Mouse (Mus musculus): ENCODE measurements at regions not wholly inside any gene's neighbourhood (a gene's known extent, or its start where the extent isn't known, plus 50 kb on each side); places are given as distances from the start of the nearest gene placed in this dataset.

DNA sequence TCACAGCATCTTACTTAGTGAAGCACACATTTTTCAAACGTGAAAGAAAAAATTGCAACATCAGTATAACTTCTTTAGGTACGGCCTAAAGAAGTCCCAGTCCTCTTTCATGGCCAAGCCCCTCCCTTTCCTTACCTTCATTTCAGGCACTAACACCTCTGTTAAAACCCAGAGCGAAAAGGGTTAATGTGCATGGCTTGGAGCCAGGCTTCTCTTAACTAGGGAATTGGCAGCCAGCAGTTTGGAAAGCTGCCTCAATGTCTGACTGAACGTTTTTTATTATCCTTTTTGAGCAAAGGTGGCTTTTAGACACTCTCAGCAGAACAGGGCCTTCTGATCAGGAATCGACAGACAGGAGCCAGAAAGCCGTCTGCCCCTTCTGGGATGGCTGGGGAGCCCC is 726.4 kb upstream of the Sox9 start:
- ATAC-seq (ENCODE audit: low FRiP score, low TSS enrichment), result no peak
- WGBS, result 35% methylated on average over 6 of the region's 6 CpGs
- Histone ChIP-seq H3K9me3 (ENCODE audit: control insufficient read depth, low read length) (no peaks in the 10 kb centered on the region), H3K9ac (ENCODE audit: low read length) (no peak overlapping the region), H3K4me2 (replicated peaks; ENCODE audit: low read depth) (no peak overlapping the region), H3K36me3 (ENCODE audit: control insufficient read depth, insufficient read depth, low read length) (no peaks in the 10 kb centered on the region), H3K4me3 (ENCODE audit: low read depth, low read length) (no peak overlapping the region), H3K27ac (replicated peaks) (no peak overlapping the region), H3K4me1 (replicated peaks; ENCODE audit: control insufficient read depth, insufficient read depth) (no peaks in the 10 kb centered on the region), H3K27me3 (ENCODE audit: control insufficient read depth, insufficient read depth, low read length) (no peaks in the 10 kb centered on the region)
- no peak for DNase-seq (ENCODE audit: low spot score)
- TF ChIP-seq EP300 (optimal IDR thresholded peaks at IDR 0.05), result no peak
- TF ChIP-seq CTCF (IDR thresholded peaks at IDR 0.05; ENCODE audit: low read depth), result no peak

DNA sequence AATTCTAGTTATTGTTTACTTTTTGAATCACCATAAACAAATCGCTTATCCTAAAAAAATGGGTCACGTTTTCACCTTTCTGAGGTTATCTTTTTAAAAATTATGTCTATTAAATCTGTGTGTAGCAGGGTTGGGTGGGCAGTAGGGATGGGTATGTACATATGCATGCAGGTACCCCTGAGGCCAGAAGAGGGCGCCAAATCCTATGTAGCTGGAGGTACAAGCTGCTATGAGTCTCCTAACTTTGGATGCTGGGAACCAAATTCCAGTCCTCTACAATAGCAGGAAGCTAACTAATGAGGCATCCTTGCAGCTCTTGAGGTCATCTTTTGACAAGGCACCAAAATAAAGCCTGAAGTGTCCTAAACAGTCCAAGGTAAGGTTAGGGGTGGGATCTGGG is 714.8 kb upstream of the Sox9 start:
- no peaks in the 10 kb centered on the region for H3K36me3 ChIP-seq (ENCODE audit: control insufficient read depth, insufficient read depth, low read length)
- H3K4me1 ChIP-seq (replicated peaks; ENCODE audit: control insufficient read depth, insufficient read depth), result no peaks in the 10 kb centered on the region
- no peak overlapping the region for H3K4me2 ChIP-seq (replicated peaks; ENCODE audit: low read depth)
- H3K27me3 ChIP-seq (ENCODE audit: control insufficient read depth, insufficient read depth, low read length), result no peaks in the 10 kb centered on the region
- no peak overlapping the region for H3K4me3 ChIP-seq (ENCODE audit: low read depth, low read length)
- TF ChIP-seq CTCF (IDR thresholded peaks at IDR 0.05; ENCODE audit: low read depth), result peak; percentile 46
- TF ChIP-seq EP300 (optimal IDR thresholded peaks at IDR 0.05), result no peak
- no peak overlapping the region for H3K27ac ChIP-seq (replicated peaks)
- DNase-seq (ENCODE audit: low spot score), result no peak
- H3K9ac ChIP-seq (ENCODE audit: low read length), result no peak overlapping the region
- 76% methylated on average over 3 of the region's 3 CpGs for WGBS
- no peaks in the 10 kb centered on the region for H3K9me3 ChIP-seq (ENCODE audit: control insufficient read depth, low read length)
- no peak for ATAC-seq (ENCODE audit: low FRiP score, low TSS enrichment)

DNA sequence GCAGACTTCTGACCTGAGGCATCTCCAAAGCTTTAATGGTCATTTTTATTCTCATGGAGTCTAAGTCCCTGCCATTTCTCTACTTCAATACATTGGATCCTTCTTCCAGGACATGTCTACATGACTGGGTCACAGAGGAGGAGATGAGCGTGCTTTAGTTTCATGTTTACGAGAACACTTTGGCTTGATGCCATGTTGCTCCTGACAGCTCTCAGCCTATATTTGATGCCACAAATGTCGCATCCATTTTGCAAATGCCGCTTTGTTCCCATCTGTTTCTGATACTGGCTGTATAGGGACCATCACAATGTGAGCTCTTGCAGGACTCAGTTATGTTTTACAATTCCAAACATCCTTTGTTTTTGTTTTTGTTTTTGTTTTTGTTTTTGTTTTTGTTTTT is 713.2 kb upstream of the Sox9 start:
- no peak overlapping the region for H3K4me2 ChIP-seq (replicated peaks; ENCODE audit: low read depth)
- no peaks in the 10 kb centered on the region for H3K4me1 ChIP-seq (replicated peaks; ENCODE audit: control insufficient read depth, insufficient read depth)
- no peaks in the 10 kb centered on the region for H3K27me3 ChIP-seq (ENCODE audit: control insufficient read depth, insufficient read depth, low read length)
- no peaks in the 10 kb centered on the region for H3K9me3 ChIP-seq (ENCODE audit: control insufficient read depth, low read length)
- no peaks in the 10 kb centered on the region for H3K36me3 ChIP-seq (ENCODE audit: control insufficient read depth, insufficient read depth, low read length)
- no peak overlapping the region for H3K27ac ChIP-seq (replicated peaks)
- no peak for ATAC-seq (ENCODE audit: low FRiP score, low TSS enrichment)
- H3K4me3 ChIP-seq (ENCODE audit: low read depth, low read length), result no peak overlapping the region
- DNase-seq (ENCODE audit: low spot score), result no peak
- no peak overlapping the region for H3K9ac ChIP-seq (ENCODE audit: low read length)
- TF ChIP-seq CTCF (IDR thresholded peaks at IDR 0.05; ENCODE audit: low read depth), result no peak
- 80% methylated on average over 4 of the region's 4 CpGs for WGBS

DNA sequence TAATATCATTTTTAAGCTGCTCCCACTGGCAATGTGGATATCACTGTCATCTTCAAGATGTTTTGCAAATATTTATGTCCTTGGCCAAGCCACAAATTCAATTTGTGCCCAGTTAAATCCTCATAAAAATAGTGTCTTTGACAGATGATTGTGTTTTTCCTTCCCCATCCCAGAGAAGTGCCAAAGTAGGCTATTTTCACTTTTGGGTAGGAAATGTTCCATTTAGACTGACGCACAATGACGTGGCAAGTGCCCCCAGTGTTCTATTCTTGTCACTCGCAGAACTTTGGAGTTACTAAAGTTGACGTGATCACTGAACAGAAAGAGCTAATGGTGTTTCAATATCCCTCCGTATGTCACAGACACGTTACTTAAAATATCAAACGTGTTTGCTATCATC is 710.5 kb upstream of the Sox9 start:
- TF ChIP-seq CTCF (IDR thresholded peaks at IDR 0.05; ENCODE audit: low read depth) (no peak), EP300 (optimal IDR thresholded peaks at IDR 0.05) (no peak)
- no peaks in the 10 kb centered on the region for H3K4me1 ChIP-seq (replicated peaks; ENCODE audit: control insufficient read depth, insufficient read depth)
- no peak overlapping the region for H3K9ac ChIP-seq (ENCODE audit: low read length)
- no peak overlapping the region for H3K4me2 ChIP-seq (replicated peaks; ENCODE audit: low read depth)
- no peak overlapping the region for H3K4me3 ChIP-seq (ENCODE audit: low read depth, low read length)
- no peak for ATAC-seq (ENCODE audit: low FRiP score, low TSS enrichment)
- H3K9me3 ChIP-seq (ENCODE audit: control insufficient read depth, low read length), result no peaks in the 10 kb centered on the region
- H3K27me3 ChIP-seq (ENCODE audit: control insufficient read depth, insufficient read depth, low read length), result no peaks in the 10 kb centered on the region
- DNase-seq (ENCODE audit: low spot score), result no peak
- H3K27ac ChIP-seq (replicated peaks), result no peak overlapping the region
- WGBS, result 81% methylated on average over 7 of the region's 7 CpGs
- no peaks in the 10 kb centered on the region for H3K36me3 ChIP-seq (ENCODE audit: control insufficient read depth, insufficient read depth, low read length)

DNA sequence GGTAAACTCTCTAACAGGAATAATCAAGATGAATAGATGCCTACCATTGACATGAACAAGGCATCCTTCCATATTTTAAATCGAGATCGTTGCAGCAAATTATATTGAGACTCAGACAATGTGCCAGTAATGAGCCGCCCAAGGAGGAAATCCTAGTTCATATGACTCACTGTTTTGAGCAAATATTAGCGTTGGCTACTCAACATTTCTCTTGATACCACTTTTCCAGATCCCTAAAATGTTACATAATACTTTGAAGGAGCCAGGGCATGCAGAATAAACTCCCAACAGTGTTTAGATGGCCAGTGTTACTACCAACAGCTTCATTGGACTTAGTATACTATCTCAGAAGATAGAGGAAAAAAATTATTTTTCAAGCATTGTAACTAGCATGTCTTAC is 700.6 kb upstream of the Sox9 start:
- Histone ChIP-seq H3K9me3 (ENCODE audit: control insufficient read depth, low read length) (no peaks in the 10 kb centered on the region), H3K4me3 (ENCODE audit: low read depth, low read length) (no peak overlapping the region), H3K27ac (replicated peaks) (no peak overlapping the region), H3K36me3 (ENCODE audit: control insufficient read depth, insufficient read depth, low read length) (no peaks in the 10 kb centered on the region), H3K4me1 (replicated peaks; ENCODE audit: control insufficient read depth, insufficient read depth) (no peaks in the 10 kb centered on the region), H3K9ac (ENCODE audit: low read length) (no peak overlapping the region), H3K4me2 (replicated peaks; ENCODE audit: low read depth) (no peak overlapping the region), H3K27me3 (ENCODE audit: control insufficient read depth, insufficient read depth, low read length) (no peaks in the 10 kb centered on the region)
- 57% methylated on average over 4 of the region's 4 CpGs for WGBS
- DNase-seq (ENCODE audit: low spot score), result no peak
- ATAC-seq (ENCODE audit: low FRiP score, low TSS enrichment), result no peak
- TF ChIP-seq EP300 (optimal IDR thresholded peaks at IDR 0.05), result no peak
- TF ChIP-seq CTCF (IDR thresholded peaks at IDR 0.05; ENCODE audit: low read depth), result no peak

DNA sequence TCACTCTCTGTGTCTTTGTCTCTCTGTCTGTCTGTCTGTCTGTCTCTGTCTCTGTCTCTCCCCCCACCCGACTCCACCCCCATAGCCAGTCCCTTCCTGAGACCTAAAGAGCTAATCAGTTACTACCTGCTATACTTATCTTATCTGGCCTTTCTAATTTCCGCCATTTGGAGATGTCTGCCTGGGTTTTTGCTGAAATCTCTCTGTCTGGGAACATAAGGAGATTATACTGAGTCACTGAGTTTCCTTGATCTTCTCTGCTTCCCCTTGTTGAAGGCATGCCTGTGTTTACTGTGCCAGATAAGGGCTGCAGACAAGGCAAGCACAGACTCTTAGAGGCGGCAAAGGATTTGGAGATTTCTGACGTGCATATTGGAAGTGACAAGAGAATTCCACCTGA is 699.0 kb upstream of the Sox9 start:
- Histone ChIP-seq H3K36me3 (ENCODE audit: control insufficient read depth, insufficient read depth, low read length) (no peaks in the 10 kb centered on the region), H3K4me3 (ENCODE audit: low read depth, low read length) (no peak overlapping the region), H3K4me1 (replicated peaks; ENCODE audit: control insufficient read depth, insufficient read depth) (no peaks in the 10 kb centered on the region), H3K9me3 (ENCODE audit: control insufficient read depth, low read length) (no peaks in the 10 kb centered on the region), H3K9ac (ENCODE audit: low read length) (no peak overlapping the region), H3K27me3 (ENCODE audit: control insufficient read depth, insufficient read depth, low read length) (no peaks in the 10 kb centered on the region), H3K27ac (replicated peaks) (no peak overlapping the region), H3K4me2 (replicated peaks; ENCODE audit: low read depth) (no peak overlapping the region)
- TF ChIP-seq EP300 (optimal IDR thresholded peaks at IDR 0.05), result no peak
- TF ChIP-seq CTCF (IDR thresholded peaks at IDR 0.05; ENCODE audit: low read depth), result no peak
- WGBS, result 15% methylated on average over 4 of the region's 4 CpGs
- ATAC-seq (ENCODE audit: low FRiP score, low TSS enrichment) (no peak), DNase-seq (ENCODE audit: low spot score) (no peak)
